Mouse (Mus musculus) retina, postnatal 1 day (tissue): ENCODE measurements around the gene Gm7298.
"Not testable (repeated sequence)": the region's sequence is repeated elsewhere in the genome, so short reads cannot be mapped to it uniquely, and the experiment has no call there.

Experiments
- DNase-seq: peaks from one replicate; pipeline ENCODE4 v3.0.0-alpha.2; 2012

The Gm7298 gene

GRCm38 (mm10) chr6:121732632-121733031, at the start of gene Gm7298:
Gene Gm7298, plus strand, starts transcription at chr6:121732932.
- DNase-seq = no peak

GRCm38 (mm10) chr6:121828034-121828433, 95.3 kb downstream of the Gm7298 start:
- DNase-seq = no peak

GRCm38 (mm10) chr6:121836361-121836760, 103.6 kb downstream of the Gm7298 start:
- DNase-seq = no peak

GRCm38 (mm10) chr6:121838271-121838670, 105.5 kb downstream of the Gm7298 start, which contains the start of gene Mug1:
Gene Mug1, plus strand, starts transcription at chr6:121838541.
- DNase-seq = not testable (repeated sequence)
